Mouse (Mus musculus) liver, embryonic 14.5 days (tissue): ENCODE data around the gene Zfp189. TPM values are rescaled to one million over a fixed set of nuclear protein-coding genes. Genes with fewer than 3 reads are reported as not detected.
A peak's percentile ranks its signal among the peaks of the same experiment; 100 is the strongest.
"Not testable (repeated sequence)": the region's sequence is repeated elsewhere in the genome, so short reads cannot be mapped to it uniquely, and the experiment has no call there.

Experiments used
- ATAC-seq: fragments of 200-750 bp; cut with Nextera tagmentation; 2 replicates; pipeline ENCODE4 v1.8.0; 2017; ENCODE audit warnings: moderate number of reproducible peaks, mild to moderate bottlenecking, moderate library complexity; ENCODE audit not compliant: insufficient read depth
- DNase-seq, 3 experiments: peaks; one replicate each; pipeline ENCODE4 v3.0.0-alpha.2; 2012 to 2013; ENCODE audit warnings: low read depth in 3 of 3, low spot score in 3 of 3
- H3K27ac ChIP-seq: fragments of 300-500 bp; sonication (generic); 2 replicates; pipeline ENCODE4 v1.5.1; 2014; ENCODE audit warnings: moderate library complexity, mild to moderate bottlenecking, control low read depth, inconsistent platforms
- H3K27me3 ChIP-seq: fragments of 300-500 bp; sonication (generic); 2 replicates; pipeline ENCODE4 v1.6.1; 2014; ENCODE audit warnings: mild to moderate bottlenecking, low read length, moderate library complexity; ENCODE audit not compliant: control insufficient read depth, insufficient read depth
- H3K36me3 ChIP-seq: fragments of 300-500 bp; sonication (generic); replicated peaks from 2 replicates; pipeline ENCODE4 v1.6.1; 2014; ENCODE audit warnings: low read depth; ENCODE audit not compliant: control insufficient read depth, insufficient read depth
- H3K4me1 ChIP-seq, 2 experiments: fragments of 200-500 bp in 1 of 2; fragments of 300-500 bp in 1 of 2; sonication (generic) in 1 of 2; replicated peaks; 2 replicates each; pipeline ENCODE4 v1.6.1; 2012 to 2014; ENCODE audit warnings: antibody characterized with exemption in 1 of 2, inconsistent platforms in 1 of 2, low read length in 1 of 2; ENCODE audit not compliant: control insufficient read depth in 2 of 2, insufficient read depth in 2 of 2
- H3K4me2 ChIP-seq: fragments of 300-500 bp; sonication (generic); 2 replicates; pipeline ENCODE4 v1.6.1; 2014; ENCODE audit warnings: low read depth, mild to moderate bottlenecking, control low read depth, moderate library complexity
- H3K4me3 ChIP-seq, 2 experiments: fragments of 200-500 bp in 1 of 2; fragments of 300-500 bp in 1 of 2; sonication (generic) in 1 of 2; 2 replicates each; pipeline ENCODE4 v1.5.1; 2012 to 2014; ENCODE audit warnings: low read depth in 2 of 2, low read length in 2 of 2, mild to moderate bottlenecking in 2 of 2, control low read depth in 1 of 2, inconsistent platforms in 1 of 2, moderate library complexity in 1 of 2; ENCODE audit not compliant: insufficient read depth in 1 of 2
- H3K9ac ChIP-seq: fragments of 300-500 bp; sonication (generic); replicated peaks from 2 replicates; pipeline ENCODE4 v1.6.1; 2014; ENCODE audit warnings: mild to moderate bottlenecking, control low read depth, moderate library complexity
- H3K9me3 ChIP-seq: fragments of 300-500 bp; sonication (generic); 2 replicates; pipeline ENCODE4 v1.6.1; 2016; ENCODE audit warnings: low read length, mixed read lengths; ENCODE audit not compliant: control insufficient read depth
- CTCF ChIP-seq: IDR thresholded peaks from 2 replicates; pipeline ENCODE4 v1.5.1; 2016; ENCODE audit warnings: antibody characterized with exemption, low read depth, control low read depth
- EP300 ChIP-seq: IDR thresholded peaks from 2 replicates; pipeline ENCODE4 v1.6.1; 2016; ENCODE audit warnings: antibody characterized with exemption, low read depth
- WGBS: fragments of 180-500 bp; shearing (Covaris S2); extraction: QIAGEN DNeasy Blood & Tissue Kit; methylation state at CpG from one replicate; pipeline ENCODE4 v1.1.7; 2014; ENCODE audit not compliant: insufficient replicate concordance; 5-methylcytosine and 5-hydroxymethylcytosine counted together
- polyA plus RNA-seq, 2 experiments: library from polyadenylated mRNA; depleted of rRNA in 1 of 2; stranded (reverse) in 1 of 2; unstranded in 1 of 2; fragments of >200 nt; fragmentation: Nextera tagmentation in 1 of 2; extraction: Ambion mirVana in 1 of 2; gene quantifications; 2 replicates each; pipeline versions ENCODE4 v1.2.1 to v1.2.3; 2012 to 2014

The Zfp189 gene
- polyA plus RNA-seq, 2 experiments: 1.5 to 2.6 TPM

DNA sequence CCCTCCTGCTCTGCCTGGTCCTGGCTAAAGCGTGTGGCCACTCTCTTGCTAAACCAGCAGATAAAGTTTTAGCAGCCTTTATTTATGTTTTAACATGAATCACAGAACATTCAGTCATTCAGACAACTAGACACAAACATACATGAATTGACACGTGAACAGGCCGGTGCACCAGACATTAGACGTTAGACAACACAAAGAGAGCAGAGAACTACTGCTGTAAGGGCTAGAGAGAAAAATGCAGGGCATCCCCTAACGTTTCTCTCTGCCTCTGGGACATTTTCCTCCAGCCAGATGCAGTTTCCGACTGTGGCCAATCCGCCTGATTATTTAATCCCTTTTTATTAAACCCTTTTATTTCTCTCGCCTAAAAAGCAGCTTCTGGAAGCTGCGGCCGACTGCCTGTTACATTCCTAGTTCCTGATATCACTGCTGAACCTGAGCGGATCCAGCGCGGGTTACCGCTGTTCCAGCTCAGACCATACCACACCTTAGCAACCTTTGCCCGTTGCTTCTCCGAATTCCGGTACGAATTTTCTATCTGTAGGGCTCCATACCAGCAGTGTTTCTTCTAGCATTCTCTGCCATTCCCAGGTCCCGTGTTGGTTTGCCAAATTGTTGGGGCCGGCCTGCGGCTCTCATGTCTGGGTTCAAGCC, 40.7 kb upstream of the Zfp189 start:
- Histone ChIP-seq H3K36me3 (no peaks in the 10 kb centered on the region), H3K4me3 (no peak overlapping the region; a peak in 1 of 4 replicates), H3K27me3 (no peaks in the 10 kb centered on the region), H3K9ac (0 out of 2 replicates have a peak overlapping the region, but pooled peaks have one; percentile 6), H3K4me2 (peak overlapping the region; percentile 24), H3K27ac (peak overlapping the region; percentile 20; the same call in 1 of the 2 replicates), H3K4me1 (peaks cover 15 to 42% of the 10 kb centered on the region in 2 experiments), H3K9me3 (no peaks in the 10 kb centered on the region)
- ATAC-seq: no peak
- TF ChIP-seq EP300 (no peak), CTCF (no peak)
- no peak for DNase-seq
- 42% methylated on average over 21 of the region's 21 CpGs for WGBS

DNA sequence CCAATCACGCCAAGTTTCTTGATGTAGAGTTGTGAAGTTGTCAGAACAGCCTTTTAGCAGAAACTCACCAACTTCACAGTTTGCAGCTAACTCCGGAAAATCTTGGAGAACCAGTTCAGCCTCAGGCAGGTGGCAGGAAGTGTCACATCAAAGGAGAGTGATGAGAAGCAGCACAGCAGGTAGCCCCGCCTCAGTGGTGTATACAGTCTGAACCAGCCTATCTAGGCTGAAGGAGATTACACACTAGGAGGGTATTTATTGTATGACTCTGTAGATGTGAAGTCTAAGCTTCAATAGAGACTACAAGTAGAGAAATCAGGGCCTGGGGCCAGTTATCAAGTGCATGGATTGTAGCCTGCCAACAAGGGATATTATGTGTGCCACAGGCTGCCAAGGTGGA, 40.1 kb upstream of the Zfp189 start:
- Histone ChIP-seq H3K36me3 (no peaks in the 10 kb centered on the region), H3K9me3 (no peaks in the 10 kb centered on the region), H3K27ac (no peak overlapping the region), H3K27me3 (no peaks in the 10 kb centered on the region), H3K4me3 (no peak overlapping the region), H3K9ac (no peak overlapping the region), H3K4me1 (peaks cover 9 to 36% of the 10 kb centered on the region in 2 experiments), H3K4me2 (peak overlapping the region; percentile 24)
- WGBS: 53% methylated on average over 3 of the region's 3 CpGs
- ATAC-seq: no peak
- TF ChIP-seq CTCF: no peak
- no peak for TF ChIP-seq EP300
- no peak for DNase-seq

DNA sequence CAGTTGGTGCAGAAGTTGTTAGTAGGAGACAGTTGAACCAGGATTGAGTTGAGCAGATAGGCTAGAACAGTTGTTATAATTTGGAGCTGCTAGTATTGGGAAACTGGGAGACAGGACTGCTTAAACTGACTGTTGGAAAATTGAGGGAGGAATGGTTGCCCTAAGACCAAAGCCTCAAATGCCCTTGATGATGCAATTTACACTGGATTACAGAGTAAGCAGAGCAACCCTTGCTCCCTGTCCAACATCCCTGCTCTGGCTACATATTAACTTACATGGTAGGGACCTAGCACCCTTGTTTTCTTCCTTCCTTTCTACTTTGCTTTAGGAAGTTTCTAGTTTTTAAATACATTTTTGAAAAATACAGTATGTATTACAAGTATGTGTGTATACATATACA, 35.5 kb upstream of the Zfp189 start:
- Histone ChIP-seq H3K27ac (no peak overlapping the region), H3K9ac (no peak overlapping the region), H3K36me3 (no peaks in the 10 kb centered on the region), H3K4me2 (no peak overlapping the region), H3K4me3 (no peak overlapping the region), H3K9me3 (no peaks in the 10 kb centered on the region), H3K4me1 (peaks cover 3 to 14% of the 10 kb centered on the region in 2 experiments), H3K27me3 (no peaks in the 10 kb centered on the region)
- peak; percentile 69 for ATAC-seq
- no peak for TF ChIP-seq EP300
- no peak for TF ChIP-seq CTCF
- DNase-seq: peak in 1 of 3 experiments; percentile 38

DNA sequence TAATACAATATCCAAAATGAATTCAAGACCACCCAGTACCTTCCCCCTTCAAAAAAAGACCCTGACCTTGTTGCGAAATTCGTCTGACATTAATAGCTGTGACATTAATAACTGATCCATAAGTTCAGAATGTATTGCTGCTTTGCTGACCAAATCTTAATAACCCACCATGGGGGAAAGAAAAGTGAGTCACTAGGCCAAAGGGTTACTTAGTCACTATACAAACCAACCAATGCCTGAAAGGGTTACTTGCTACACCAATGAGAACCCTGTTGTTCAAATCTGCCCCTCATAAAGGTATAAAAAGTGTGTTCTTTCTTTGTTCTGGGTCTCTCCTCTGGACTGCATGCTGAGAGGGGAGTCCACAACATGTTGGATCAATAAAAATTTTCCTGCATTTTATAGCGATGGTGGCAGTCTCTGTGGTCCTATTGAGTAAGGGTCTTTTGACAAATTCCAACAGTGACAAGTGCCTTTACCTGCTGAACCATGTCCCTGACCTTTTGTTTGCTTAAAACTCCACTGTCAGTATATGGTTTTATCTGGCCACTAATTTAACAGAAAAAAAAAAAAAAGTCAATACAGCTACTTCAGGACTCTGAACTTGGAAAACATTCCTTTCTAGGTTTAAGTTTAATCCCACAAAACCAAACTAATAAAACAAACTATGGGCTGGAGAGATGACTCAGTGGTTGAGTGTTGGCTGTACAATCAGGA, 34.9 kb upstream of the Zfp189 start:
- H3K9ac ChIP-seq, H3K9me3 ChIP-seq, DNase-seq, H3K4me1 ChIP-seq, H3K27me3 ChIP-seq, H3K4me2 ChIP-seq, H3K4me3 ChIP-seq, H3K36me3 ChIP-seq, H3K27ac ChIP-seq: not testable (repeated sequence)
- WGBS: 50% methylated on average over 3 of the region's 3 CpGs
- ATAC-seq: peak; percentile 42; the same call in 1 of the 2 replicates

DNA sequence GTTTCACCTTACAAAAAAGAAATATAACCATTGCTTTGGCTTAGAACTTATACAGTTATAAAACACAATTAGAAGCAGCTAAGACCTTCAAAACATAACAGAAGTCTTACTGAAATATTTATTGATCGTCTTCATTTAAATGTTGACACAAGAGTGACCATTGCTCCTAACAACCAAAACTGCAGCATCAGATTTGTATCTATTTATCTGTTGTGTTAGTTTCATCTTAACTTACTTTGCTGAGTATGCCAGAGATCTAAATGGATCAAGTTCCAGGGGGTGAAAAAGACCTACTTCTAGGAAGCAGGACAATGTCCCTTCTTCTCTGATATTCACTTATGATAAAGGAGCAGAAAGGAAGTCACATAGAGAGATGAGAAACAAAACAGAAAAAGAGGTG, 17.4 kb upstream of the Zfp189 start:
- TF ChIP-seq CTCF (no peak), EP300 (no peak)
- Histone ChIP-seq H3K4me2 (no peak overlapping the region), H3K36me3 (no peaks in the 10 kb centered on the region), H3K27ac (no peak overlapping the region), H3K9ac (no peak overlapping the region), H3K4me1 (peaks cover 0 to 4% of the 10 kb centered on the region in 2 experiments; a peak in 3 of 4 replicates), H3K9me3 (no peaks in the 10 kb centered on the region), H3K4me3 (no peak overlapping the region), H3K27me3 (no peaks in the 10 kb centered on the region)
- DNase-seq (no peak), ATAC-seq (no peak)
- WGBS: 59% methylated on average over 1 of the region's 1 CpGs
